Mouse (Mus musculus): ENCODE measurements around the gene Polr1c.

GRCm38 (mm10) chr17:46242993-46243392, 4.9 kb downstream of the Polr1c start:
- TF ChIP-seq CTCF (conservative IDR thresholded peaks at IDR 0.05; ENCODE audit: low read length) (no peak), POU5F1 (IDR thresholded peaks at IDR 0.05; ENCODE audit: borderline replicate concordance, low read length) (no peak), NANOG (IDR thresholded peaks at IDR 0.05; ENCODE audit: borderline replicate concordance, low read length) (no peak)

Data from E14TG2a.4 (cell line).